Mouse (Mus musculus) brain, embryonic 18.5 days (tissue): ENCODE data around the gene Tbc1d4.

ENCODE experiments used
- DNase-seq: peaks from one replicate; pipeline ENCODE4 v3.0.0-alpha.2; 2012; ENCODE audit warnings: low read depth, low spot score

The Tbc1d4 gene

DNA sequence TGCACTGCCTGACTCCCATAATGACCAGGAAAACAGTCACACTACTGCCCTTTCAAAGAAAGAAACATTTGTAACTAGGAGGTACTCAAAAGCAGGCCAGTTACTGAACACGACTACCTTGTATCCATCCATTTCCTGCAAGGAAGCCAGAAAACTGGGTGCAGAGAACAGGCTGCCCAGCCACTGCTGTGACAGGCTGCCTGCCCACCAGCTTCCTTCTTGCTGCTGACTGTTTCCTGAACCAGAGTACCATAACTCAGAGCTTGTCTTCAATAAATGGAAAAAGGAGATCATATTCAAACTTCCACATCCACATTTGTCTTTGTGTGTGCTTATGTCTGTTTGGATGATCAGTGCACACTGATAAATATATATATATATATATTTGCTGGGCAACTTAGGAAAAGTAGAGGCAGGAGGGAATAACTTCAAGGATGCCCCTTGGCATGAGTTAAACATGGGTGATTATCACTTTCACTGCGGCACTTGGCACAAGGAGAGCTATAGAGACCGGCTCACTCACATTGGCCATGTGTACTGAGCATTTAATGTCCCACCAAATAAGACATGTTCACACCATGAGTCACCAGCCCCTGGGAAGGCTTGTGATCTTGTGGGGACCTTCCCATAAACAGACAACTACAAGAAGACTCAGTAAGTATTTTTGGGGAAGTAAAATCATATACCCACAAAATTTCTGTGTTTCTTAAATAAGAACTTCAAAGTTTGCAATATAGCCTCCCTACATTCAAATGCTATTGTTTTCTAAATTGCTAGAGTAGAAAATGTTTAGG lies 105.6 kb downstream of the Tbc1d4 start:
- no peak for DNase-seq

DNA sequence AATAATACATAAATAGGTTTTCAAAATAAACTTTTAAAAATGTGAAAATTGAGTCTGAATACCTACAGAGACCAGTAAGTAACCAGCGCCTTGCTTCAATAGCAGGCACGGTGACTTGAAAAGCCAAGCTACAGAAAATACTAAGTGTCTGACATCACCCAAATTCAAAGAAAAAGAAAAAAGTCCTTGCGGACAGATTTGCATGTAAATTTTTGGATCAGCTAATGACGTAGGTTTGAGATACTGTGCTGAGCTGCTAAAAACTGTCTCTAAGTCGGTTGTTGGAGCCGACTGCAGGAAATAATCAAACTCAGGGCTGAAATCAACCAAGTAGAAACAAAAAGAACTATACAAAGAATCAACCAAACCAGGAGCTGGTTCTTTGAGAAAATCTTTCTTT lies 107.1 kb downstream of the Tbc1d4 start:
- no peak for DNase-seq

DNA sequence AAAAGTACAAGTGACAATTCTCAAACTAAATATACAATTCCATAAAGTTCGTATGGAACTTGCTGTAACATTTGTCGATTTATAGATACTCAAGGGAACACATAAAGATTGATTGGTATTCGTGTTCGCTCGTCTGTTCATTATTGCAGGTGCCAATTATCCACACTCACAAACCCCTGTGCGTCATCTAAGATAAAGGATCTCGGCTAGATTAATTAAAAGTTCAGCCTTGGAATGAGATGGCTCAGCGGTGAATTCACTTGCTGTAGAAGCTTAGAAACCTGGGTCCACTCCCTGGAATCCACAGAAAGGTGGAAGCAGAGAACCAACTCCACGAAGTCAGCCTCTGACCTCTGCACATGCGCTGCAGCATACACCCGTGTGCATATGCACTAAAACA lies 107.5 kb downstream of the Tbc1d4 start:
- DNase-seq: no peak

DNA sequence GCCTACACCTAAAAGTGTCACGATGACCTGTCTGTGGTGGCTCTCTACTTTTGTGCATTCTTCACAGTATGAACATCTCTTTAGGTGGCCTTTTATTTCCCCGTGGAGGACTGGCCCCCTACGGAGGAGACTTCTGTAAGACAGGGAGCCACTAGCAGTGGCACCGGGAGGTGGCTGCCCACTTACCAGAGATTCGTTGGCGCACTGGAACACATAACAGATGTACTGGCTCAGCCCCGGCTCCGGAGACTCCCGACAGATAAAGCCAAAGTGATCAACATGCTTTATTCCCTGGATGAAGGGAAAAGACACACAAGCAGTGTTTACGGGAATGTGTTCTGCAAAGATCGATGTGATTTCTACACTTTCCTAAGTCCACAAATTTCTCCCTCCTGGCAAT lies 108.2 kb downstream of the Tbc1d4 start:
- DNase-seq: no peak

DNA sequence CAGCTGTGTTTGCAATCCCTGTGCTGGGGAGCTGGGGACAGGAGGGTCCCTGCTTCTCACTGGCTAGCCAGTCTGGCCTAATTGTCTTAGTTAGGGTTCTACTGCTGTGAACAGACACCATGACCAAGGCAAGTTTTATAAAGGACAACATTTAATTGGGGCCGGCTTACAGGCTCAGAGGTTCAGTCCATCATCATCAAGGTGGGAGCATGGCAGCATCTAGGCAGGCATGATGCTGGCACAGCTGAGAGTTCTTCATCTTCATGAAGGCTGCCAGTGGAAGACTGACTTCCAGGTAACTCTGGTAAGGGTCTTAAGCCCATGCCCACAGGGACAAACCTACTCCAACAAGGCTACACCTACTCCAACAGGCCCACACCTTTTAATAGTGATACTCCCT lies 109.2 kb downstream of the Tbc1d4 start:
- no peak for DNase-seq

DNA sequence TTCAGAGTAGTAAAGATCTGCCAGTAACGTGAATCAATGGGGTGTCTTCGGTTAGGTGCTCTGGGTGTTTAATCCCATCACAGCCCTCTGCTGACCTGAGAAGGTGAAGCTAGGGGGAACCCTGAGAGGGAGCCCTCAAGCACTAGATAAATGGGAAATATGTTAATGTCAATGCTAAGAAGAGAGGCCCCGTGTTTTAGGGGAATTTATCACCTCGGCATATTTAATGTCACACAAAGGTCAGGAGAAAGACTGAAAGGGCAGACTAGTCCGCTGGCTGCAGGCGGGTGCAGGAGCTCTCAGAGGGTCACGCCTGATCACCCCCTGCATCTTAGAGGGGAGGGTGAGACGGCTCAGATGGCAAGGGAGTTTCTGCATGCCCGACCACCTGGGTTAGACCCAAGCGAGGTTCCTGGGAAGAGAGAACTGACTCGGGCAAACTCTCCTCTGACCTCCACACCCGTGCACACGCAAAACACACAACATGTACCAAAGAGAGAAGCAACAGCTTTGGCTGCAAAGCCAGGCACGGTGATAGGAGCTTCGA lies 120.7 kb downstream of the Tbc1d4 start:
- DNase-seq: no peak

DNA sequence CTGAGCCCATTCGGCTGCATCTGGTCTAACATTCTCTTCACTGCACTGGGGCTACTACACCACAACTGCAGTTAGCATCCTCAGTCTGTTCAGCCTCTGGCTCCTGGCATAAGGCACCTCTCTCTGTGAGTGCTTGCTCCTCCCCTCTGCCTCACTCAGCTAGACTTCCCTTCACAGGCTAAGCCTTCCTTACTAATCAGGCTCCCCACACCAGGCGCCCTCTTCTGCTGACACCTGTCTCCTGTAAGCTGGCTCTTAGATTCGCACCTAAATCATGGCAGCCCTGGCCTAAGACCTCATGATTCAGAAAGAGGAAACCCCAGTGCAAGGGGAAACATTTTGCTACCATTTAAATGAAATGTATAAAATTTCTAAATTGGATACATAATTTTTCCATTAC lies 122.4 kb downstream of the Tbc1d4 start:
- no peak for DNase-seq

DNA sequence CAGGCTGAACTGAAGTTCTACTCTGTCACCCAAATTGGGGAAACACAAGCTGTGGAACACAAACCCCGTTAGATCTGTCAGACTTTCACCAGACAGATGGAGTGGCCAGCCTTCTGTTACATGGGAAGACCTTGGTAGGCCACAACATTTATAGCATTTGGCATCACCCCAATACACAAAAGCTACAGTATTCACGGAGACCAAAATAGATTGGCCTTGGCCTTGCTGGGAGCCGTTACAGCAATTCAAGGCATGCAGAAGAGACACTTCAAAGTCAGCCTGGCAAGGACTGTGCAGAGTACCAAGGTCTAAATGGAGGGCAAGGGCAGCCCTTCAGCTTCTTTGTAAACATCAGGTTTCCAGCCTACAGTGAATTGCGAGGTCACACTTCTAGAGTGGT lies 125.8 kb downstream of the Tbc1d4 start:
- DNase-seq: no peak

DNA sequence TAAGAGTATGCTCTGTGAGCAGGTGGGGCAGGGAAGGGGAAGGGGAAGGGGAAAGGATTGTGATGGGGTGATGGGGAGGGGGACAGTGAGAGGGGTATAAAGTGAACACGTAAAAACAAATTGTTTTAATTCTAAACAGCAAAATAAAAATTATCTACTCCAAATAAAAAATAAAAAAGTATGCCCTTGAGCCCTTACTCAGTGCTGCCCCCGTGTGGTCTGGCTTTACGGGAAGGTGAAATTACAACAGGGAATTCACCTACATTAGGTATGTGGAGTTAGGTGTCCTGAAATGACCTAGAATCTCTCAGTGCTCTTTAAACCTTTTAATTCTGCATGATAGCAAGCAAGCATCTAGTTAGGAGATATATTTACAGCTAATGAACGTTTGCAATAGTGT lies 126.7 kb downstream of the Tbc1d4 start:
- DNase-seq: no peak

DNA sequence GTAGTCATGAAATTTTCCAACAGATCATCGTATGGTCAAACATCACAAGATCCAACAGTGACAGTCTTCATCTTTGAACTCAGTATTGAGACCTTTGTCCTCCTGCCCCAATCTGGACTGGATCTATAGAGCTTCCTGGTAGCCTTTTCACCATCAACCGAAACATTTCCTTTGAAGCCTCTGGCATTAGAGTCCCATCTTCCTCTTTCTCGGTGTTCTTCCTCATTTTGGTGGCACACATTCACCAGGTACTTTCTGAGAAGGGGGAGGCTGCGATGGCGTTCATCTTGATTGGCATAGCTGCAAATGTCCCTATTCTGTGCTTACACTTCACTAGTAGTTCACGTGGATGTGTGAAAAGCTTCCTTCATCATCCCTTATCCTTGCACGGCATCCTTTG lies 127.8 kb downstream of the Tbc1d4 start:
- DNase-seq: no peak

DNA sequence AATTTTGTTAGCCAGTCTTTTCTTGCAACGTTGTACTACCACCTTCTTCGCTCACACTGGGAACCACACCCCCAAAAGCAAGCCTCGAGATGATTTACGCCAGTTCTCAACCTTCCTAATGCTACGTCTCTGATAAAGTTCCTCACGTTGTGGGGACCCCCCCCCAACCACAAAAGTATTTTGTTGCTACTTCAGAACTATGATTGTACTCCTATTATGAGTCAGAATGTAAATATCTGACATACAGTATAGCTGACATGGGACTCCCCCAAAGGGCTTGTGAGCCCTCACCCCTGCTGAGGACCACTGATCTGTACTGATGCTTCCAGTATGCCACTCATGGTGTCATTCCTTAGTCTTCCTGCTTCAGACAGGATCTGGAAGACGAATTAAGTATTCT lies 128.4 kb downstream of the Tbc1d4 start:
- no peak for DNase-seq

DNA sequence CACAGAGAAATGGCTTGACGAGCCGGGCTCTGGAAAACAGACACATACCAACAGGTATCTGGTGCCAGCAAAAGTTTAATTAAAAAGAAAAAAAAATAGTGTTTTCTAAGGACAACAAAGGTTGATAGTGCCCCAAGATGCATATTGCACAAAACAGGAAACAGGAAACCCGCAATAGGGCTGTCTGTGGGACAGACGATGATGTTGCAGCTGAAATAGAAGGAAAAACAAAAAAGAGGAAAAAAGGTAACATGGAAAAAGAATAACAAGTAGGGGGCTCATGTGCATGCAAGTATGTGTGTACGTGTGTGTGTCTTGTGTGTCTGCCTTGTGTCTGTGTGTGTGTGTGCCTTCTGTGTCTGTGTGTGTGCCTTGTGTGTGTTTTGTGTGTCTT lies 131.2 kb downstream of the Tbc1d4 start:
- no peak for DNase-seq

DNA sequence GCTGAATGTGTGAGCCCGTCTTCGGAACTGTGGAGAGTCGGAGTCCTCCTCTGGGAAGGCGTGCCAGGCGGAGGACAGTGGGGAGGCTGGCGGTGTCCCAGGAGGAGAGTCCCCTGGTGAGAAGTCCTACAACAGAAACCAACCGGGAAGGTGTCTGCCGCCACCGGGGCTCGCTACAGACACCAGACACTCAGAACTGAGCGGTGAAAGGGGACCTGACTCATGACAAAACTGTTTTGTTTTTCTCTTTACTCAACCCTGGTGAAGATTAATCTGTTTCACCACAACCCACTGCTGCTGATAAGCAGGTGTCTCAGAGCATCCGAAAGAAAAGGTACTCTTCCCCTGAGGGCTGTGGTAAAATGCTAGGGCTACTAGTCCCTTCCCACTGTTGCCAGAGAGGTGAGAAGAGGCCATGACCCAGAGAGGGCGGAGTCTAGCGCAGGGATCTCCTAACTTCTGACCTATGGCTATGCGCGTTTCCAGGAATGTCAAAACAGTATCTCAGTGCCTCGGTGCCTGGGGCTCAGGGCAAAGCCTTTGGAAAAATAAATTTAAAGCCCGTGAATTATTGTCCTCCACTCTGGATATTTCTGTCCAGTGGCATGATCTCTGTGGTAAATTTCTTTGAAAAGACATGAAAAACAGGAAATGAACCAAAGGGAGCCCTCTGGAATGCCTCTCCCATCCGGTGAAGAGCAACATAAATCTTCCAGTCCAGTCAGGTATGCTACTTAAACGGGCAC lies 131.7 kb downstream of the Tbc1d4 start:
- no peak for DNase-seq

DNA sequence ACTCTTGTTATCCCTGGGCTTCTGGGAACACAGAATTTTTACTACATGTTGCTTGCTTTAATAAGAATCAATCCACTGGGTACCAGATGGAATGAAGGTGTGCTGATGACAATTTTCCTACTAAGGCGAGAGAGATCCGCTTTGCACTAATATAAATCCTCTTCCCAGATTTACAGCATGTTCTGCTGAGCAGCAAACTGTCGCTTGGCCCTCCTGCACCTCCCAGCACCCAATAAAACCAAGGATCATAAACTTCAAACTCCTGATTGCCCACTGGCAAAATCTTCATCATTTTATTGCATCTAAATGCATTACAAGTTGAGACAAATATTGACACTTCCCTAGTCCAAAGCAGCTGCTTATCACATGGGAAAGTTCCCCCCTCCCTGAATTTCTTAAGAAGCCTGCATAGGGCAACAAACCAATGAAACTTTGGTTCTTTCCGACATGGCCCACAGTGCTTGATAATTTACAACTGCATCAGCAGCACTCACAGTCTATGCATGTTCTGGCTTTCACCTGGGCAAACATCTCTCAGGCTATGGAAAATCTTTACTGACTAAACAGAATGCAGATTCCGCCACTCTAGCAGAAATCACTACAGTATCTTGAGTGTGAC lies 139.4 kb downstream of the Tbc1d4 start:
- DNase-seq: no peak

DNA sequence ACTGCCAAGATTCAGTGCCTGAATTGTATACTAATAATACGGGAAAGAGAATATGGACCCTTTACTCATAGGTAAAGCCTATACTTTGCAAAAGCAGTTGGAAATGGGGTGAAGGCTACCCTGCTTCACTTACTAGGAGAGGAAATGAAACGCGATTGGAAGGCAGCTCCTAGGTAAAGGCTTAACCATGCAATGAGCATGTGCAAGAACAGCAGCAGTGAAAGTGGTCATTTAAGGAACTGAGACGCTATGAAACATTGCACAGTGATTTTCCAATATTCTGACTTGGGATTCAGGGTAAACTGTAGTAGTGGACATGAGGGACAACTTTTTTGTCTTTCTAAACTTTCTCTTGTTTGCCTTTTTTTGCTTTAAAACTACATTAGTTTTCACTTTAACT lies 140.8 kb downstream of the Tbc1d4 start:
- DNase-seq: no peak

DNA sequence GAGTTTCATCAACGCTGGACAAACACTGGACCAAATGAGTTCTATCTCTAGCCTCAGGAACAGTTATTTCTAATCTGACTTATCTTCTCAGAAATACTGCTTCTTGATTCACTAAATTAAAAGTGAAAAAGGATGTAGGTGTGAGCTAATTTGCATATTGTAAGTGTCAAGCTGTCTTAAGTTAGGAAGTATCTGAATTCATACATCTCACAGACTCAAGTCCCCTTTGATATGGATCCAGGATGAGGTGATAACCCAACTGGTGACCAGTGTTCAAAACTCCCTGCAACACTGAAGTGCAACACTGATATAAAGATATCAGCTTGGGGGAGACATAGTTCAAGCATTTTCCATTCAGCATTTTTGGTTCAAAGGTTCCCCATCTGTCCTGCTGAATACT lies 141.5 kb downstream of the Tbc1d4 start:
- DNase-seq: no peak

DNA sequence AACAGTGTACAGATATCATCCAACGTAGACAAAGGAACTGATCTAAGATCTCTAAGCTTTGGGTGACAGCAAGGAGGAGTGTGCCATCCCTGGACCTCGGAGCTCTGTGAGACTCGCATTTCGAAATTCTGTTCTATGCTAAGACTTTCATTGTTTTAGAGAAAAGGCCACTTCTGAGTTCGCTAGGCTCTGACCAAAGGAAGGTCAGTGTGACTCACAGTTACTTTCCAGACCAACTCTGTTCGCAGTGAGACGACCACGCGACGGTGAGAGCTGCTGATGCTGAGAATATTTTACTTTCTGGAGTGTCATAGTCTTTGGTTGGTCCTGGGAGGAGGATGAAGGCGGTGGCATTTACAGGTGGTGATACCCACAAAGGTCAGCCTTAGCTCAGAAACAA lies 142.5 kb downstream of the Tbc1d4 start:
- DNase-seq: no peak

DNA sequence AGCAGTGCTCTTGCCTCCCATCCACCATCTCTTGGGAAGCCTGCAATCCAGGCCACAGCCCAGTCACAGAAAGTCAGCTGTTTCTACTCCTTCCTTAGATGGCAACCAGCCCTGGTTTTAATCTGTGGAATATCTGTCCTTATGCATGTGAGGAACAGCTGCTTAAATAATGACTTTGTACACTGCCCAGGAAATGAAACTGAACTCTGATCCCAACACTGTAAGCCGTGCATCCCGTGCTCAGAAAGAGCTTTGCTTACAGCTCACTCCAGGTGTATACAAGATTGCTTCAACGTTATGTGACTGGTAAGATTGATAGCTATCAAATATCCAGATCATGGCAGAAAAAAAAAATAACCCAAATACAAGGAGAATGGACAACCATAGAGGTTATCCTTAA lies 143.1 kb downstream of the Tbc1d4 start:
- DNase-seq: no peak

DNA sequence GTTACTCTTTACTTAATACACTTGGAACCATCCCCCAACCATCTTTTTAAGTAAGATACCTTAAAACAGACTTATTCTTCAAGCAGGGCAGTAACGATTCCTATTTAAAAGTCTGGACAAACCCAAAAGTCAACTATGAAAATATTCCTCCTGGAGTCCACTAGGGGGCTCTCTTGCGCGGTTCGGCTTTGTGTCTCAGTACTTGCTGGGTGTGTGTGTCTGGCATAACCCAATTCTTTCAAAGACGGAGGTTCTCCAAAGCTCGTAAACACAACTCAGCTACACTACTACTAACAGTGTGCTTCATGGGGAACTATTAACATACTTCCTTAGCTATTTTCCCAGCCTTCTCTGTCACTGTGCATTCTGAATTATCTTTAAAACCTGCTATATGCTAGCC lies 148.2 kb downstream of the Tbc1d4 start:
- no peak for DNase-seq

DNA sequence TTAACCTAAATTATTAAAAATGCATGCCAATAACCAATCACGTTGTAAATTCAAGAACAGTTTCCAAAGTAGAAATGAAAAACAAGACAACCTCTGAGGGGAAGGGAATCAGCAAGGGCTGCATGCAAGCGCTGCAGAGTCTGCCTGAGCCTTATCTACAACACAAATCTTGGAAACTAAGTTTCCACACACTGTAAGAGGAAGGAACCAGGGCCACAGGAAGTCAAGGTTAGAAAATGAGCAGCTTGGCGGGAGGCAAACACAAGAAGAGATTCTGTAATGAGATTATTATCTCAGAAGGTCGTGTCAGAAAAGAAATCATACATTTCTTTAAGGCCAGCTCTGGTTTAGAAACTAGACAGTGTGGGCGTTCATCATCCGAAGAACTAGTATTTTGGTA lies 156.1 kb downstream of the Tbc1d4 start:
- no peak for DNase-seq

DNA sequence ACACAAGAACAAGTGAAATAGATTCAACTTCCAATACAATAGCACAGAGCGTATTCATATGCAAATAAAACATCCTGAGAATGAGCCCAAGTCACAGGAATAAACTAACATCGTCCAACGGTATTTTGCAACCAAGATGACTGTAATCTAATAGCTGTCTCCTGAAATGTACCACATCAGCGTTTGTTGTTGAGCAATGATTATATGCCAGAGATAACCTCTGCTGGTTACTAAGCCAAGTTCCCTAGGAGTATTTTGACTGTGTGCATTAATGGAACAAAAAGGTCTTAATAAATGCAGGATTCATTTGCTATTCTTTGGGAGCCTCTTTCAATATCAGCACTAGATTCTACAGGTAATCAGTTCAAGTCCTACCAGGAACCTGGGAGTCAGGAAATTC lies 161.1 kb downstream of the Tbc1d4 start:
- DNase-seq: no peak

DNA sequence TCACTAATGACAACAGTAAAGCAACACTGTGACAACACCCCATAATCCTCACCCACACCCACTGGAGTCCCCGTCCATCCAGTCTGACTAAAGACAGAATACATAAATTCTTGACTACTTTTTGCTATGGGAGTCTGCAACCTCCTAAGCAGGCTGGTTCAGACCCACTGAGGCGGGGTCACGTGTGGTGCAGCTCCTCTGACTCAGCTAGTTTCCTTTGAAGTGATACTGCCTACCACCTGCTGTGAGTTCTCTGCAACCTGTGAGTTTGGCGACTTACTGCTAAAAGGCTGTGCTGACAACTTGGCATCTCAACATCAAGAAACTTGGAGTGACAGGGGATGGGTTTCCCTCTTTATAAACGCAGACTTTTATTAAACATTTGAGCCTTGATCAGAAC lies 163.8 kb downstream of the Tbc1d4 start:
- DNase-seq: no peak

DNA sequence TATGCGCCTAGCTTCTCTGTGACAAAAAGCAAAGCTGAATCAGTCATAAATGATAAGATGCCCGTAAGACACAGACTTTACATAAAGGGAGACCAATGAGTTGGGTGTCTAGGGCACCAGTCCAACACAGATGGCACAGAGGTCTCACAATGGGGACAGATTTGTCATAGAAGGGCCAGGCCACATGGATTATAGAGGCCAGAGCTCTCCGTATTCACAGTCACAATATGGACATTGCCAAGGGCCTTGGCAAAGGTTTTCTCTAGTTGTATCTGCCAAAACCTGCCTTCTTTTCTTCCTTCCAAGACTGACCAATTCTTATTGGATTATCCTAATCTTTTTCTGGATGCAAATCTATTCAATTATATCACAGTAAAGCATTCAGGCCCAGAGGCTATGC lies 171.1 kb downstream of the Tbc1d4 start:
- peak; percentile 30 for DNase-seq
